ENCODE assay signal across 19 mouse cellular contexts in genomic region chr3:138077476-138078340, GRCm38 (mm10). TPM values are rescaled to one million over a fixed set of nuclear protein-coding genes. Genes with fewer than 3 reads are reported as not detected.
DNase-seq lines count a peak whose midpoint lies in the region; ATAC-seq and TF ChIP-seq lines count a peak whose summit lies in the region.
"Had no signal": no experiment of that assay in that cellular context is flagged by ENCODE, and none has a peak within 500 bp of the region (broad histone marks: within the 10 kb centered on the region; RNA-seq: fewer than 3 reads in every experiment).

No protein-coding gene starts in this region.

- H3K4me3 ChIP-seq in forebrain, embryonic 12.5 days (replicated peaks) = no peak overlapping the region
- no peak overlapping the region for H3K4me3 ChIP-seq in forebrain, embryonic 10.5 days
- no peak overlapping the region for H3K4me3 ChIP-seq in forebrain, postnatal 0 days (ENCODE audit: low read depth, low read length)
- no peak overlapping the region for H3K4me3 ChIP-seq in intestine, postnatal 0 days (ENCODE audit: low read depth, low read length)
- H3K4me3 ChIP-seq: embryonic facial prominence, embryonic 13.5 days; hindbrain, embryonic 15.5 days; lung, embryonic 15.5 days; neural tube, embryonic 15.5 days had no signal

- no peaks in the 10 kb centered on the region for H3K36me3 ChIP-seq in forebrain, embryonic 12.5 days (replicated peaks)
- no peaks in the 10 kb centered on the region for H3K36me3 ChIP-seq in forebrain, embryonic 10.5 days (replicated peaks)
- no peaks in the 10 kb centered on the region for H3K36me3 ChIP-seq in forebrain, postnatal 0 days (ENCODE audit: insufficient read depth)
- H3K36me3 ChIP-seq in intestine, postnatal 0 days (ENCODE audit: control insufficient read depth, insufficient read depth) = no peaks in the 10 kb centered on the region
- H3K36me3 ChIP-seq: embryonic facial prominence, embryonic 13.5 days; hindbrain, embryonic 15.5 days; lung, embryonic 15.5 days; neural tube, embryonic 15.5 days had no signal

- no peaks in the 10 kb centered on the region for H3K9me3 ChIP-seq in forebrain, embryonic 12.5 days
- H3K9me3 ChIP-seq in forebrain, embryonic 10.5 days = no peaks in the 10 kb centered on the region
- H3K9me3 ChIP-seq in forebrain, postnatal 0 days (ENCODE audit: low read length) = no peaks in the 10 kb centered on the region
- H3K9me3 ChIP-seq in intestine, postnatal 0 days (ENCODE audit: control insufficient read depth) = no peaks in the 10 kb centered on the region
- H3K9me3 ChIP-seq: embryonic facial prominence, embryonic 13.5 days; hindbrain, embryonic 15.5 days; lung, embryonic 15.5 days; neural tube, embryonic 15.5 days had no signal

- peaks cover 3% of the 10 kb centered on the region; the same call in 1 of the 2 replicates for H3K4me1 ChIP-seq in forebrain, embryonic 12.5 days
- H3K4me1 ChIP-seq in forebrain, embryonic 10.5 days = no peaks in the 10 kb centered on the region
- 0 out of 2 replicates have a peak, but pooled peaks cover 3% of the 10 kb centered on the region for H3K4me1 ChIP-seq in forebrain, postnatal 0 days (ENCODE audit: insufficient read depth)
- no peaks in the 10 kb centered on the region for H3K4me1 ChIP-seq in intestine, postnatal 0 days (replicated peaks; ENCODE audit: control insufficient read depth, insufficient read depth, low read length)
- H3K4me1 ChIP-seq: hindbrain, embryonic 15.5 days had no signal

- no peak overlapping the region for H3K4me2 ChIP-seq in forebrain, embryonic 12.5 days
- no peak overlapping the region for H3K4me2 ChIP-seq in forebrain, postnatal 0 days (ENCODE audit: low read depth)
- H3K4me2 ChIP-seq in intestine, postnatal 0 days (replicated peaks; ENCODE audit: low read depth) = no peak overlapping the region
- H3K4me2 ChIP-seq: embryonic facial prominence, embryonic 13.5 days; hindbrain, embryonic 15.5 days; liver, embryonic 11.5 days; lung, embryonic 15.5 days; neural tube, embryonic 15.5 days had no signal

- DNase-seq in forebrain, embryonic 10.5 days (ENCODE audit: extremely low spot score, low spot score) = no peak
- DNase-seq in R1 (ENCODE audit: low read depth, low spot score) = peak; percentile 24
- DNase-seq in cerebellum, adult 9-11 months = peak; percentile 74
- peak; percentile 65 for DNase-seq in forebrain, postnatal 0 days
- DNase-seq in kidney, adult 8-10 months = no peak
- no peak for DNase-seq in yolk sac, embryonic 10.5 days (ENCODE audit: low spot score)
- DNase-seq: adrenal gland, postnatal 10 days; heart, adult 18-20 months; kidney, adult 9 months; thymus, adult 18-20 months had no signal

- H3K27me3 ChIP-seq in forebrain, embryonic 12.5 days = no peaks in the 10 kb centered on the region
- H3K27me3 ChIP-seq in forebrain, embryonic 10.5 days (ENCODE audit: poor library complexity, severe bottlenecking) = no peaks in the 10 kb centered on the region
- no peaks in the 10 kb centered on the region for H3K27me3 ChIP-seq in forebrain, postnatal 0 days (ENCODE audit: insufficient read depth, low read length)
- H3K27me3 ChIP-seq in intestine, postnatal 0 days (replicated peaks; ENCODE audit: control insufficient read depth, insufficient read depth, low read length) = no peaks in the 10 kb centered on the region
- H3K27me3 ChIP-seq: embryonic facial prominence, embryonic 13.5 days; hindbrain, embryonic 15.5 days; lung, embryonic 15.5 days; neural tube, embryonic 15.5 days had no signal

- no peak overlapping the region for H3K9ac ChIP-seq in forebrain, embryonic 12.5 days
- no peak overlapping the region for H3K9ac ChIP-seq in forebrain, postnatal 0 days
- no peak overlapping the region for H3K9ac ChIP-seq in intestine, postnatal 0 days (ENCODE audit: low read depth, low read length)
- H3K9ac ChIP-seq: embryonic facial prominence, embryonic 13.5 days; hindbrain, embryonic 15.5 days; lung, embryonic 15.5 days; neural tube, embryonic 15.5 days had no signal

- no peak for TF ChIP-seq CTCF in forebrain, postnatal 0 days (IDR thresholded peaks at IDR 0.05; ENCODE audit: low read depth)
- TF ChIP-seq CTCF in intestine, postnatal 0 days (IDR thresholded peaks at IDR 0.05; ENCODE audit: low read depth) = no peak

- 0 out of 2 replicates have a peak, but pooled peaks have one; percentile 49 for ATAC-seq in forebrain, embryonic 12.5 days (ENCODE audit: low FRiP score)
- ATAC-seq in forebrain, postnatal 0 days = peak; percentile 82
- no peak for ATAC-seq in intestine, postnatal 0 days

- 64% methylated on average over 11 of the region's 11 CpGs for WGBS in forebrain, embryonic 12.5 days
- 85% methylated on average over 11 of the region's 11 CpGs for WGBS in forebrain, embryonic 10.5 days
- 34% methylated on average over 11 of the region's 11 CpGs for WGBS in forebrain, postnatal 0 days
- 76% methylated on average over 11 of the region's 11 CpGs for WGBS in intestine, postnatal 0 days

- H3K27ac ChIP-seq in forebrain, embryonic 12.5 days = no peak overlapping the region
- H3K27ac ChIP-seq in forebrain, embryonic 10.5 days = no peak overlapping the region
- no peak overlapping the region for H3K27ac ChIP-seq in forebrain, postnatal 0 days (ENCODE audit: low read depth, low read length)
- H3K27ac ChIP-seq in intestine, postnatal 0 days (ENCODE audit: low read depth, low read length) = no peak overlapping the region
- H3K27ac ChIP-seq: embryonic facial prominence, embryonic 13.5 days; hindbrain, embryonic 15.5 days; lung, embryonic 15.5 days; neural tube, embryonic 15.5 days had no signal

RNA-seq across cellular contexts. Expression of gene Gm5105, which starts 10.5 kb away (rescaled TPM):
- polyA plus RNA-seq in forebrain, embryonic 12.5 days (2016; fragmentation: Nextera tagmentation; extraction: Ambion mirVana) = not detected in 2 replicates
- polyA plus RNA-seq in forebrain, embryonic 10.5 days (2016; fragmentation: Nextera tagmentation; extraction: Ambion mirVana) = not detected in 2 replicates
- 0.15 and 0.38 TPM in 2 replicates for total RNA-seq in forebrain, postnatal 0 days (2014; rRNA removed)
- 0.15 TPM in 2 replicates for polyA plus RNA-seq in forebrain, postnatal 0 days (2015; fragmentation: Nextera tagmentation; extraction: Ambion mirVana)
- not detected in 2 replicates for polyA plus RNA-seq in intestine, postnatal 0 days (2015; fragmentation: Nextera tagmentation; extraction: Ambion mirVana)
- total RNA-seq: layer of hippocampus, adult 18-20 months; megakaryocyte progenitor cell, adult 5-6 weeks had no signal
- polyA plus RNA-seq: embryonic facial prominence, embryonic 13.5 days; liver, embryonic 11.5 days had no signal

RNA-seq across cellular contexts. Expression of gene 1110002E22Rik, which starts 12.9 kb away (rescaled TPM):
- polyA plus RNA-seq in forebrain, embryonic 12.5 days (2016; fragmentation: Nextera tagmentation; extraction: Ambion mirVana) = 0.03 and 0.08 TPM in 2 replicates
- 0.02 TPM in 1 of 2 replicates, not detected in the other for polyA plus RNA-seq in forebrain, embryonic 10.5 days (2016; fragmentation: Nextera tagmentation; extraction: Ambion mirVana)
- total RNA-seq in forebrain, postnatal 0 days (2014; rRNA removed) = 0.19 and 0.77 TPM in 2 replicates
- polyA plus RNA-seq in forebrain, postnatal 0 days (2015; fragmentation: Nextera tagmentation; extraction: Ambion mirVana) = 0.05 and 0.07 TPM in 2 replicates
- polyA plus RNA-seq in intestine, postnatal 0 days (2015; fragmentation: Nextera tagmentation; extraction: Ambion mirVana) = 0.07 and 0.08 TPM in 2 replicates
- total RNA-seq: megakaryocyte progenitor cell, adult 5-6 weeks had no signal

Comparison
In these comparisons a context has a peak if more than half of its experiments do, and no peak if none do; other contexts are left out.
1. DNase-seq: peak in R1 (single experiment), cerebellum, adult 9-11 months (single experiment) and forebrain, postnatal 0 days (single experiment); none in forebrain, embryonic 10.5 days (single experiment), kidney, adult 8-10 months (0 of 2) and yolk sac, embryonic 10.5 days (single experiment).